Mouse (Mus musculus): ENCODE data around the gene Frmd5. TPM values are rescaled to one million over a fixed set of nuclear protein-coding genes. Genes with fewer than 3 reads are reported as not detected.

Gene Frmd5
- polyA plus RNA-seq (2014; fragmentation: Nextera tagmentation; extraction: Ambion mirVana) = 4.3 and 4.9 TPM in 2 replicates

DNA sequence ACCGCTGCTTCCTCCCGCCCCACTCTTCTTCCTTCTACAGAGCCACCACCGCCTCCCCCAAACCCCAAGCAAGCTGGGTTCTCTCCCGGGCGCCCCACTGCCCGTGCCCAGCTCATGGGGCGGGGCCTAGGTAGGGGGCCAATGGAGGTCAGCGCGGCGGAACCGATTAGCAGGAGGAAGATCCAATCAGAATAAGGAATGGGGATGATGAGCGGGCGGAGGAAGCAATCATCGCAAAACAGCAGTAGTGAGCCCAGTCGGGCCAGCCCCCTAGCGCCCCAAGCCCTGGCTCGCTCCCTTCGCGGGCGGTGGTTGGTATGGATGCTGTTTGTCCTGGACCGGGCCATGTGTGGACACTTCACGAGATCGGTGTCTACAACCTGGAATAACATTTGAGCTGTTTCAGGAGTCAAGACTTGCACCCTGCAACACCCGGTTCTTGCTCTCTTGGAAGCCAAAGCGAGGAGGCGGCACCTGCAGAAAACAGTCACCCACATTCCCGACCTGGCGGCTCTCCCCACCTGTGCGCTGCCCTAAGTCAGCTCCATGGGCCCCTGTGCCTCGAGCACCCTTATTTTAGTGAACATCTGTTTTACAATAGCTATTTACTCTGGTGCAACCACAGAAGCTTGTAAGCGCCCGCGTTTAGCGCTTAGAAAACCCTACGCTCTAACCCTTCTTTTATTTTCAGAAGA is at the start of gene Frmd5:
Gene Frmd5 (minus strand): TSS at position 129 of the 695 bp plus-strand sequence.
- peaks cover 3% of the 10 kb centered on the region; the same call in 1 of the 2 replicates for H3K4me1 ChIP-seq (ENCODE audit: control insufficient read depth, insufficient read depth, low read length)
- peak within 1 kb of the TSS; percentile 77 for H3K4me2 ChIP-seq (ENCODE audit: low read depth, low read length)
- ATAC-seq (replicated peaks; ENCODE audit: insufficient number of reproducible peaks, low FRiP score, low TSS enrichment, low read depth) (peak; percentile 98), DNase-seq (ENCODE audit: low spot score) (peak; percentile 94)
- H3K27ac ChIP-seq (replicated peaks; ENCODE audit: low read depth, low read length) = 0 out of 2 replicates have a peak within 1 kb of the TSS, but pooled peaks have one; percentile 59
- H3K9me3 ChIP-seq (replicated peaks; ENCODE audit: control insufficient read depth, low read length) = no peaks in the 10 kb centered on the region
- under 1% methylated on average over 35 of the region's 35 CpGs for WGBS
- H3K4me3 ChIP-seq (ENCODE audit: low read depth, low read length) = peak within 1 kb of the TSS; percentile 66
- H3K36me3 ChIP-seq (replicated peaks; ENCODE audit: control insufficient read depth, insufficient read depth, low read depth, low read length) = no peaks in the 10 kb centered on the region
- H3K27me3 ChIP-seq (ENCODE audit: control insufficient read depth, insufficient read depth, low read length) = peaks cover 18% of the 10 kb centered on the region
- H3K9ac ChIP-seq (replicated peaks; ENCODE audit: low read length) = peak within 1 kb of the TSS; percentile 59

DNA sequence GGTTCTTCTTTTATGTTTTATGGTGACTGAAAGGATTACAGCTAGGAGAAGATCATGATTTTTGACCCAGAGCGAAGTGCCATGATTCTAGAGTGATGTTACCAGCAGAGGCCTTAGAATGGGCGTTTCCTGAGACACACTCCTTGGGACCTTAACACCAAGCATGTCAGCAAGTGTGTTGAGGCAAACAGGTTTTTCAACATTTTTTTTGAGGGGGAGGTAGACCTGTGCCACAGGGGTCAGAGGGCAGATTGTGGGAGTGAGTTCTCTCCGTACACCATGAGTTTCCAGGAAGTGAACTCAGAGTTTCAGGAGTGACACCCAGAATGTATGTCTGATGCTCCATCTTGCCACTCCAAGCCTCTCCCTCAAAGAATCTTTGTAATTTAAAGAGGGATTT is 47.1 kb upstream of the Frmd5 start:
- H3K27me3 ChIP-seq (ENCODE audit: control insufficient read depth, insufficient read depth, low read length) = no peaks in the 10 kb centered on the region
- no peaks in the 10 kb centered on the region for H3K4me1 ChIP-seq (ENCODE audit: control insufficient read depth, insufficient read depth, low read length)
- DNase-seq (ENCODE audit: low spot score) (no peak), ATAC-seq (replicated peaks; ENCODE audit: insufficient number of reproducible peaks, low FRiP score, low TSS enrichment, low read depth) (no peak)
- no peak overlapping the region for H3K4me3 ChIP-seq (ENCODE audit: low read depth, low read length)
- H3K27ac ChIP-seq (replicated peaks; ENCODE audit: low read depth, low read length) = no peak overlapping the region
- no peak overlapping the region for H3K4me2 ChIP-seq (ENCODE audit: low read depth, low read length)
- WGBS = 72% methylated on average over 3 of the region's 3 CpGs
- no peaks in the 10 kb centered on the region for H3K9me3 ChIP-seq (replicated peaks; ENCODE audit: control insufficient read depth, low read length)
- no peak overlapping the region for H3K9ac ChIP-seq (replicated peaks; ENCODE audit: low read length)
- H3K36me3 ChIP-seq (replicated peaks; ENCODE audit: control insufficient read depth, insufficient read depth, low read depth, low read length) = no peaks in the 10 kb centered on the region

DNA sequence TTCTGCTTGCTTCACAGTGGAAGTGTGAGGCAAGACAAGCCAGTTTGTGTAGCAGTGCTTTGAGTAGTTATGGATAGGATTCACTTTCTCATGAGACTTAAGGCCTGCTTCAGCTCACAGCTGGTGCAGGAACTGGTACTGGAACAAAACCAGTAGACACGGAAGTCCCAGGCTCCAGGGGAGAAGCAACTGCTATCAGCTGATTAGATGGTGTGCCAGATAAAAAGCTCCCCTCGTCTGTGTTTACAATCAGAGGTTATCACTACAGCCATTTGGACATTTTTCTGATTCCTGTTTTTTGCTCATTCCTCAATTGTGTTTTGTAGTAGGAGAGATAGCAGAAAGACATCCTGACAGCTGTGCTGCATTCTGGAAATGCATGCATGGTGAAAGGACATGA is 45.2 kb upstream of the Frmd5 start:
- H3K27me3 ChIP-seq (ENCODE audit: control insufficient read depth, insufficient read depth, low read length) = no peaks in the 10 kb centered on the region
- no peak overlapping the region for H3K27ac ChIP-seq (replicated peaks; ENCODE audit: low read depth, low read length)
- DNase-seq (ENCODE audit: low spot score) (no peak), ATAC-seq (replicated peaks; ENCODE audit: insufficient number of reproducible peaks, low FRiP score, low TSS enrichment, low read depth) (no peak)
- no peak overlapping the region for H3K4me2 ChIP-seq (ENCODE audit: low read depth, low read length)
- H3K4me1 ChIP-seq (ENCODE audit: control insufficient read depth, insufficient read depth, low read length) = no peaks in the 10 kb centered on the region
- no peak overlapping the region for H3K9ac ChIP-seq (replicated peaks; ENCODE audit: low read length)
- H3K4me3 ChIP-seq (ENCODE audit: low read depth, low read length) = no peak overlapping the region
- H3K9me3 ChIP-seq (replicated peaks; ENCODE audit: control insufficient read depth, low read length) = no peaks in the 10 kb centered on the region
- 66% methylated on average over 2 of the region's 2 CpGs for WGBS
- no peaks in the 10 kb centered on the region for H3K36me3 ChIP-seq (replicated peaks; ENCODE audit: control insufficient read depth, insufficient read depth, low read depth, low read length)

DNA sequence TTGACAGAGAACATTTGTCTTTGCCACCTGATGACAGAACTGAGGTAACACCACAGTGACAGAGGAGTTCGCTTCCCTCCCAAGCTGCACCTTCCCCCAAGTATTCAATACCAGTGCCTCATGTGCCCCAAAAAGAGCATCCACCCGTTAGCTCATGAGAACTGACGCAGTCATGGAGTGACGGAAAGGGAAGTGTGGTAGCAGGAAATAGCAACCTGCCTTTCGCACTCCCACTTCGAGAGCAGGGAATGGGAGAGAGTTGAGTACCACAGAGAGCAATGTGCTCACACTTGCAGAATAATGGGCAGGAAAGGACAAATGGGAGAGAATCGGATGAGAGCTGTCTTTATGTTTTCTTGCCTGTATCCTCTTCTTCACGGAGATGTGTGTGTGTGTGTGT is 39.2 kb upstream of the Frmd5 start:
- no peaks in the 10 kb centered on the region for H3K36me3 ChIP-seq (replicated peaks; ENCODE audit: control insufficient read depth, insufficient read depth, low read depth, low read length)
- no peaks in the 10 kb centered on the region for H3K4me1 ChIP-seq (ENCODE audit: control insufficient read depth, insufficient read depth, low read length)
- H3K27ac ChIP-seq (replicated peaks; ENCODE audit: low read depth, low read length) = no peak overlapping the region
- ATAC-seq (replicated peaks; ENCODE audit: insufficient number of reproducible peaks, low FRiP score, low TSS enrichment, low read depth) (no peak), DNase-seq (ENCODE audit: low spot score) (no peak)
- WGBS = 72% methylated on average over 8 of the region's 8 CpGs
- no peaks in the 10 kb centered on the region for H3K27me3 ChIP-seq (ENCODE audit: control insufficient read depth, insufficient read depth, low read length)
- H3K9ac ChIP-seq (replicated peaks; ENCODE audit: low read length) = no peak overlapping the region
- H3K4me2 ChIP-seq (ENCODE audit: low read depth, low read length) = no peak overlapping the region
- H3K9me3 ChIP-seq (replicated peaks; ENCODE audit: control insufficient read depth, low read length) = no peaks in the 10 kb centered on the region
- no peak overlapping the region for H3K4me3 ChIP-seq (ENCODE audit: low read depth, low read length)

DNA sequence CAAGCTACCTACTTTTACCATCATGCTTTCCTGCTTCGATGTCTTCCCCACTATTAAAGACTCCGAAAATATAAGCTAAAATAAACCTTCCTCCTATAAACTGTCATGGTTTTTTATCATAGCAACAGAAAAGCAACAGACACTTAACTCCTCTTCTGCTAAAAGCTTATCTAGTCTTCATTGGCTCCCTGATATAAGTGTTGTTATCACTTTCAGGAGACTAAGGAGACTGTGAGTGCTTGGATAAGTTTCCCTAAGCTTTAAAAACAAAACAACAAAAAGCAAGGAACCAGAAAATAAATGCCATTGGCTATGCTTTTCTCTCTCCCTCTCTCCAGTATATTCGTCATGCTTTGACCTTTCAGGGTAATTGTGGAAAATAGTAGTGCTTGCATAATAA is 35.4 kb upstream of the Frmd5 start:
- 87% methylated on average over 3 of the region's 3 CpGs for WGBS
- no peak overlapping the region for H3K4me2 ChIP-seq (ENCODE audit: low read depth, low read length)
- no peaks in the 10 kb centered on the region for H3K36me3 ChIP-seq (replicated peaks; ENCODE audit: control insufficient read depth, insufficient read depth, low read depth, low read length)
- no peaks in the 10 kb centered on the region for H3K9me3 ChIP-seq (replicated peaks; ENCODE audit: control insufficient read depth, low read length)
- ATAC-seq (replicated peaks; ENCODE audit: insufficient number of reproducible peaks, low FRiP score, low TSS enrichment, low read depth) (no peak), DNase-seq (ENCODE audit: low spot score) (no peak)
- H3K4me3 ChIP-seq (ENCODE audit: low read depth, low read length) = no peak overlapping the region
- H3K27me3 ChIP-seq (ENCODE audit: control insufficient read depth, insufficient read depth, low read length) = no peaks in the 10 kb centered on the region
- no peaks in the 10 kb centered on the region for H3K4me1 ChIP-seq (ENCODE audit: control insufficient read depth, insufficient read depth, low read length)
- H3K27ac ChIP-seq (replicated peaks; ENCODE audit: low read depth, low read length) = no peak overlapping the region
- no peak overlapping the region for H3K9ac ChIP-seq (replicated peaks; ENCODE audit: low read length)

DNA sequence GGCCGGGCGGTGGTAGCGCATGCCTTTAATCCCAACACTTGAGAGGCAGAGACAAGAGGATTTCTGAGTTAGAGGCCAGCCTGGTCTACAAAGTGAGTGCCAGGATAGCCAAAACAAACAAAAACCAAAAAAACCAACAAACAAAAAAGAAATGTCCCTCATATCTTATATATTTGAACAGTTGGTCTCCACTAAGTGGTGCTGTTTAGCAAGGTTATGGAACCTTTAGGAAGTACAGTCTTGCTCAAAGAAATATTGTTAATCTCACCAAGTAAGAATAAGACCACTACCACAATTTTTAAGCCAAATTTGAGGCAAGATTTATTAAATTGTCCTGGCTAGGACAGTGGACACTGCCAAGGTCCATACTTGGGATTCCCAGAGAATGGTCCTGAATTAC is 34.6 kb upstream of the Frmd5 start:
- WGBS = 97% methylated on average over 3 of the region's 3 CpGs
- no peak overlapping the region for H3K27ac ChIP-seq (replicated peaks; ENCODE audit: low read depth, low read length)
- no peak for DNase-seq (ENCODE audit: low spot score)

DNA sequence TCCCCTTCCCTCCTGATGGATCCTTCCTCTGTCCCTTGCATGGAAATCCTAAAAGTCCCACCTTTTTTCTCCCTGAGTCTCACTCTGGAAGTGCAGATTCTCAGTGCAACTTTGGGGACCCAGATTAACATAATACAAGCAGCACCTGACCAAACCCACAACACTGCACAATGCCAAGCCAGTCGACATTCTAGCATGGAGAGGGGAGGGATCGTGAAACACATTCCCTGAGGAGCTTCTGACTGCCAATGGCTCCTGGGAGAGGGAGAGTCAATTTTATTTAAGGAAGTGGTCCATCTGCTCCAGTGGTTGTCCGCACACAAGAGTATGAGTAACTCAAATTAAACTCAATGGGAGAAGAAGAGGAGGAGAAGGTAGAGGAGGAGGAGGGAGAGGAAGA is 28.0 kb upstream of the Frmd5 start:
- Histone ChIP-seq H3K4me2 (ENCODE audit: low read depth, low read length) (no peak overlapping the region), H3K27me3 (ENCODE audit: control insufficient read depth, insufficient read depth, low read length) (no peaks in the 10 kb centered on the region), H3K36me3 (replicated peaks; ENCODE audit: control insufficient read depth, insufficient read depth, low read depth, low read length) (no peaks in the 10 kb centered on the region), H3K27ac (replicated peaks; ENCODE audit: low read depth, low read length) (no peak overlapping the region), H3K9me3 (replicated peaks; ENCODE audit: control insufficient read depth, low read length) (no peaks in the 10 kb centered on the region), H3K4me1 (ENCODE audit: control insufficient read depth, insufficient read depth, low read length) (no peaks in the 10 kb centered on the region), H3K4me3 (ENCODE audit: low read depth, low read length) (no peak overlapping the region), H3K9ac (replicated peaks; ENCODE audit: low read length) (no peak overlapping the region)
- DNase-seq (ENCODE audit: low spot score) = no peak
- no peak for ATAC-seq (replicated peaks; ENCODE audit: insufficient number of reproducible peaks, low FRiP score, low TSS enrichment, low read depth)
- 39% methylated on average over 3 of the region's 3 CpGs for WGBS

More for the DNA sequence above, 34.6 kb upstream of the Frmd5 start:
- Histone ChIP-seq H3K4me1 (ENCODE audit: control insufficient read depth, insufficient read depth, low read length) (no peaks in the 10 kb centered on the region), H3K9me3 (replicated peaks; ENCODE audit: control insufficient read depth, low read length) (no peaks in the 10 kb centered on the region), H3K4me2 (ENCODE audit: low read depth, low read length) (no peak overlapping the region), H3K4me3 (ENCODE audit: low read depth, low read length) (no peak overlapping the region), H3K9ac (replicated peaks; ENCODE audit: low read length) (no peak overlapping the region), H3K36me3 (replicated peaks; ENCODE audit: control insufficient read depth, insufficient read depth, low read depth, low read length) (no peaks in the 10 kb centered on the region), H3K27me3 (ENCODE audit: control insufficient read depth, insufficient read depth, low read length) (no peaks in the 10 kb centered on the region)
- no peak for ATAC-seq (replicated peaks; ENCODE audit: insufficient number of reproducible peaks, low FRiP score, low TSS enrichment, low read depth)

DNA sequence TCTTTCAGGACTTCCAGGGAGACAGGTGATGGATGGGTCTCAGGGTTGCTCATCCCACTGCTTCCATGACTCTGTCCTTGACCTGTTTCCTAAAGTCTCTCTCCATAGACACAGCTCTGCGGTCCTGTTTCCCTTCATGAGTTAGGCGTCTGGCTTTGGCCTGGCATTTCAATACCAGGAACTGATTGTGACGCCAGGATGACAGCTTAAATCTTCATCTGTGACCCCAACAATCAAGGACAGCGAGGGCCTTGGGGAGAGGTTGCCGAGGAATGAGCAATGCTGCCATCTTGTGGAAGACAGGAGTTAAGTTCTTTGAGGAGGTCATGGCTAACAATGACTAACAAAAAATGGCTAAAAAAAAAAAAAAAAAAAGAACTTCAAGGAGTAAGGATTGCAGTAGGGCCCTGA is 25.6 kb upstream of the Frmd5 start:
- Histone ChIP-seq H3K27ac (replicated peaks; ENCODE audit: low read depth, low read length) (no peak overlapping the region), H3K9ac (replicated peaks; ENCODE audit: low read length) (no peak overlapping the region), H3K4me2 (ENCODE audit: low read depth, low read length) (no peak overlapping the region), H3K4me3 (ENCODE audit: low read depth, low read length) (no peak overlapping the region), H3K4me1 (ENCODE audit: control insufficient read depth, insufficient read depth, low read length) (no peaks in the 10 kb centered on the region), H3K27me3 (ENCODE audit: control insufficient read depth, insufficient read depth, low read length) (no peaks in the 10 kb centered on the region), H3K36me3 (replicated peaks; ENCODE audit: control insufficient read depth, insufficient read depth, low read depth, low read length) (no peaks in the 10 kb centered on the region), H3K9me3 (replicated peaks; ENCODE audit: control insufficient read depth, low read length) (no peaks in the 10 kb centered on the region)
- ATAC-seq (replicated peaks; ENCODE audit: insufficient number of reproducible peaks, low FRiP score, low TSS enrichment, low read depth) = no peak; the same call in 1 of the 2 replicates
- WGBS = 11% methylated on average over 5 of the region's 5 CpGs
- DNase-seq (ENCODE audit: low spot score) = peak; percentile 76
